Mouse (Mus musculus) forebrain, embryonic 15.5 days (tissue): Measurements from ENCODE around the gene Rpap3. TPM values are rescaled to one million over a fixed set of nuclear protein-coding genes. Genes with fewer than 3 reads are reported as not detected.
A peak's percentile ranks its signal among the peaks of the same experiment; 100 is the strongest.

Experiments used
- ATAC-seq: fragments of 200-750 bp; cut with Nextera tagmentation; replicated peaks from 2 replicates; pipeline ENCODE4 v1.8.0; 2017; ENCODE audit warnings: mild to moderate bottlenecking, moderate TSS enrichment, moderate library complexity
- H3K27ac ChIP-seq: fragments of 300-500 bp; sonication (generic); replicated peaks from 2 replicates; pipeline ENCODE4 v1.5.1; 2015; ENCODE audit warnings: mild to moderate bottlenecking, inconsistent platforms
- H3K27me3 ChIP-seq: fragments of 300-500 bp; sonication (generic); 2 replicates; pipeline ENCODE4 v1.6.1; 2015; ENCODE audit warnings: inconsistent platforms
- H3K36me3 ChIP-seq: fragments of 300-500 bp; sonication (generic); 2 replicates; pipeline ENCODE4 v1.6.1; 2015; ENCODE audit warnings: mild to moderate bottlenecking, inconsistent platforms
- H3K4me1 ChIP-seq: fragments of 300-500 bp; sonication (generic); 2 replicates; pipeline ENCODE4 v1.6.1; 2015; ENCODE audit warnings: inconsistent platforms
- H3K4me2 ChIP-seq: fragments of 300-500 bp; sonication (generic); replicated peaks from 2 replicates; pipeline ENCODE4 v1.6.1; 2015; ENCODE audit warnings: mild to moderate bottlenecking, inconsistent platforms
- H3K4me3 ChIP-seq: fragments of 300-500 bp; sonication (generic); 2 replicates; pipeline ENCODE4 v1.5.1; 2015; ENCODE audit warnings: mild to moderate bottlenecking, inconsistent platforms
- H3K9ac ChIP-seq: fragments of 300-500 bp; sonication (generic); replicated peaks from 2 replicates; pipeline ENCODE4 v1.6.1; 2015; ENCODE audit warnings: mild to moderate bottlenecking, inconsistent platforms
- H3K9me3 ChIP-seq: fragments of 300-500 bp; sonication (generic); 2 replicates; pipeline ENCODE4 v1.6.1; 2016; ENCODE audit warnings: inconsistent platforms
- WGBS: fragments of 180-500 bp; shearing (Covaris S2); methylation state at CpG from one replicate; pipeline ENCODE4 v1.1.7; 2015; ENCODE audit warnings: mixed read lengths; 5-methylcytosine and 5-hydroxymethylcytosine counted together
- polyA plus RNA-seq: library from polyadenylated mRNA; unstranded; fragments of >200 nt; fragmentation: Nextera tagmentation; extraction: Ambion mirVana; gene quantifications from 2 replicates; pipeline ENCODE4 v1.2.1, GENCODE M21; 2015

The Rpap3 gene
- 30.6 and 32.7 TPM in 2 replicates for polyA plus RNA-seq

- peak within 1 kb of the TSS; percentile 59 for H3K27ac ChIP-seq
- WGBS = under 1% methylated on average over 71 of the region's 71 CpGs
- ATAC-seq = peak; percentile 95
Measured at GRCm38 (mm10) chr15:97705211-97706050, at the start of gene Rpap3. Gene Rpap3 (minus strand): TSS chr15:97705825.

GRCm38 (mm10) chr15:97755361-97755760 lies 49.7 kb upstream of the Rpap3 start:
- no peaks in the 10 kb centered on the region for H3K36me3 ChIP-seq
- H3K9ac ChIP-seq = no peak overlapping the region
- no peak overlapping the region for H3K4me2 ChIP-seq
- peaks cover 8% of the 10 kb centered on the region for H3K4me1 ChIP-seq
- no peak overlapping the region for H3K4me3 ChIP-seq
- ATAC-seq = no peak
- no peak overlapping the region for H3K27ac ChIP-seq
- H3K9me3 ChIP-seq = no peaks in the 10 kb centered on the region
- WGBS = 58% methylated on average over 8 of the region's 8 CpGs
- no peaks in the 10 kb centered on the region for H3K27me3 ChIP-seq

More at GRCm38 (mm10) chr15:97705211-97706050, at the start of gene Rpap3:
- no peaks in the 10 kb centered on the region for H3K9me3 ChIP-seq
- peak within 1 kb of the TSS; percentile 90 for H3K9ac ChIP-seq
- H3K27me3 ChIP-seq = no peaks in the 10 kb centered on the region
- H3K36me3 ChIP-seq = peaks cover 21% of the 10 kb centered on the region
- H3K4me2 ChIP-seq = peak within 1 kb of the TSS; percentile 68
- peaks cover 21% of the 10 kb centered on the region for H3K4me1 ChIP-seq
- peak within 1 kb of the TSS; percentile 88 for H3K4me3 ChIP-seq

GRCm38 (mm10) chr15:97754476-97754875 lies 48.9 kb upstream of the Rpap3 start:
- ATAC-seq = no peak
- Histone ChIP-seq H3K4me3 (no peak overlapping the region), H3K4me1 (peaks cover 14% of the 10 kb centered on the region), H3K27ac (no peak overlapping the region), H3K36me3 (no peaks in the 10 kb centered on the region), H3K4me2 (no peak overlapping the region), H3K27me3 (no peaks in the 10 kb centered on the region), H3K9me3 (no peaks in the 10 kb centered on the region), H3K9ac (no peak overlapping the region)
- 57% methylated on average over 6 of the region's 6 CpGs for WGBS

GRCm38 (mm10) chr15:97752491-97752890 lies 46.9 kb upstream of the Rpap3 start:
- H3K27ac ChIP-seq = no peak overlapping the region
- H3K4me1 ChIP-seq = peaks cover 14% of the 10 kb centered on the region
- no peak overlapping the region for H3K9ac ChIP-seq
- H3K9me3 ChIP-seq = no peaks in the 10 kb centered on the region
- H3K36me3 ChIP-seq = no peaks in the 10 kb centered on the region
- no peak overlapping the region for H3K4me2 ChIP-seq
- no peak overlapping the region for H3K4me3 ChIP-seq
- WGBS = 92% methylated on average over 5 of the region's 5 CpGs
- no peak for ATAC-seq
- no peaks in the 10 kb centered on the region for H3K27me3 ChIP-seq

- Histone ChIP-seq H3K9ac (no peak overlapping the region), H3K27me3 (no peaks in the 10 kb centered on the region), H3K36me3 (no peaks in the 10 kb centered on the region), H3K4me1 (peaks cover 14% of the 10 kb centered on the region), H3K27ac (no peak overlapping the region), H3K4me2 (no peak overlapping the region), H3K9me3 (no peaks in the 10 kb centered on the region), H3K4me3 (no peak overlapping the region)
- no peak for ATAC-seq
- 87% methylated on average over 2 of the region's 2 CpGs for WGBS
Measured at GRCm38 (mm10) chr15:97751676-97752075, 46.1 kb upstream of the Rpap3 start.

GRCm38 (mm10) chr15:97750697-97751096 lies 45.1 kb upstream of the Rpap3 start:
- Histone ChIP-seq H3K9me3 (no peaks in the 10 kb centered on the region), H3K4me3 (no peak overlapping the region), H3K27ac (peak overlapping the region; percentile 20), H3K36me3 (no peaks in the 10 kb centered on the region), H3K9ac (no peak overlapping the region), H3K27me3 (no peaks in the 10 kb centered on the region), H3K4me2 (no peak overlapping the region), H3K4me1 (peaks cover 14% of the 10 kb centered on the region)
- WGBS = 17% methylated on average over 12 of the region's 12 CpGs
- peak; percentile 82 for ATAC-seq

- Histone ChIP-seq H3K36me3 (no peaks in the 10 kb centered on the region), H3K27ac (peak overlapping the region; percentile 20; the same call in 1 of the 2 replicates), H3K4me1 (peaks cover 14% of the 10 kb centered on the region), H3K9me3 (no peaks in the 10 kb centered on the region), H3K4me3 (no peak overlapping the region), H3K9ac (no peak overlapping the region), H3K27me3 (no peaks in the 10 kb centered on the region), H3K4me2 (no peak overlapping the region)
- 0 out of 2 replicates have a peak, but pooled peaks have one; percentile 12 for ATAC-seq
- 88% methylated on average over 13 of the region's 13 CpGs for WGBS
Measured at GRCm38 (mm10) chr15:97749841-97750240, 44.2 kb upstream of the Rpap3 start.

- WGBS = 93% methylated on average over 9 of the region's 9 CpGs
- Histone ChIP-seq H3K27me3 (no peaks in the 10 kb centered on the region), H3K27ac (no peak overlapping the region), H3K4me2 (no peak overlapping the region), H3K4me3 (no peak overlapping the region), H3K9me3 (no peaks in the 10 kb centered on the region), H3K36me3 (no peaks in the 10 kb centered on the region), H3K4me1 (peaks cover 14% of the 10 kb centered on the region), H3K9ac (no peak overlapping the region)
- no peak for ATAC-seq
Measured at GRCm38 (mm10) chr15:97749397-97749796, 43.8 kb upstream of the Rpap3 start.

GRCm38 (mm10) chr15:97748964-97749363 lies 43.3 kb upstream of the Rpap3 start:
- H3K4me3 ChIP-seq = no peak overlapping the region
- H3K36me3 ChIP-seq = no peaks in the 10 kb centered on the region
- peaks cover 14% of the 10 kb centered on the region for H3K4me1 ChIP-seq
- H3K9ac ChIP-seq = no peak overlapping the region
- WGBS = 88% methylated on average over 4 of the region's 4 CpGs
- no peak for ATAC-seq
- H3K27ac ChIP-seq = no peak overlapping the region
- H3K4me2 ChIP-seq = no peak overlapping the region
- no peaks in the 10 kb centered on the region for H3K27me3 ChIP-seq
- H3K9me3 ChIP-seq = no peaks in the 10 kb centered on the region

- H3K9me3 ChIP-seq = no peaks in the 10 kb centered on the region
- WGBS = 60% methylated on average over 10 of the region's 10 CpGs
- no peak overlapping the region for H3K27ac ChIP-seq
- H3K27me3 ChIP-seq = no peaks in the 10 kb centered on the region
- peaks cover 14% of the 10 kb centered on the region for H3K4me1 ChIP-seq
- no peak overlapping the region for H3K4me2 ChIP-seq
- ATAC-seq = no peak
- no peak overlapping the region for H3K4me3 ChIP-seq
- H3K36me3 ChIP-seq = no peaks in the 10 kb centered on the region
- H3K9ac ChIP-seq = no peak overlapping the region
Measured at GRCm38 (mm10) chr15:97748309-97748708, 42.7 kb upstream of the Rpap3 start.

GRCm38 (mm10) chr15:97747486-97747885 lies 41.9 kb upstream of the Rpap3 start:
- Histone ChIP-seq H3K4me1 (peaks cover 14% of the 10 kb centered on the region), H3K4me2 (no peak overlapping the region), H3K9ac (no peak overlapping the region), H3K36me3 (no peaks in the 10 kb centered on the region), H3K27ac (no peak overlapping the region), H3K4me3 (no peak overlapping the region), H3K27me3 (no peaks in the 10 kb centered on the region), H3K9me3 (no peaks in the 10 kb centered on the region)
- WGBS = 84% methylated on average over 4 of the region's 4 CpGs
- no peak for ATAC-seq

GRCm38 (mm10) chr15:97746748-97747147 lies 41.1 kb upstream of the Rpap3 start:
- peaks cover 14% of the 10 kb centered on the region for H3K4me1 ChIP-seq
- no peaks in the 10 kb centered on the region for H3K9me3 ChIP-seq
- no peak overlapping the region for H3K9ac ChIP-seq
- no peak for ATAC-seq
- no peaks in the 10 kb centered on the region for H3K36me3 ChIP-seq
- no peak overlapping the region for H3K27ac ChIP-seq
- H3K4me3 ChIP-seq = no peak overlapping the region
- H3K27me3 ChIP-seq = no peaks in the 10 kb centered on the region
- 95% methylated on average over 24 of the region's 24 CpGs for WGBS
- no peak overlapping the region for H3K4me2 ChIP-seq
